Mouse (Mus musculus) kidney, embryonic 15.5 days (tissue): ENCODE measurements around the gene Zfp777. TPM values are rescaled to one million over a fixed set of nuclear protein-coding genes. Genes with fewer than 3 reads are reported as not detected.

ENCODE experiments used
- ATAC-seq: fragments of 200-750 bp; cut with Nextera tagmentation; replicated peaks from 2 replicates; pipeline ENCODE4 v1.8.0; 2017; ENCODE audit warnings: moderate TSS enrichment; ENCODE audit not compliant: low FRiP score
- H3K27ac ChIP-seq: fragments of 300-500 bp; sonication (generic); 2 replicates; pipeline ENCODE4 v1.5.1; 2015; ENCODE audit warnings: mild to moderate bottlenecking, inconsistent platforms
- H3K27me3 ChIP-seq: fragments of 300-500 bp; sonication (generic); 2 replicates; pipeline ENCODE4 v1.6.1; 2015; ENCODE audit warnings: inconsistent platforms
- H3K36me3 ChIP-seq: fragments of 300-500 bp; sonication (generic); 2 replicates; pipeline ENCODE4 v1.6.1; 2015; ENCODE audit warnings: inconsistent platforms
- H3K4me1 ChIP-seq: fragments of 300-500 bp; sonication (generic); 2 replicates; pipeline ENCODE4 v1.6.1; 2015; ENCODE audit warnings: inconsistent platforms
- H3K4me2 ChIP-seq: fragments of 300-500 bp; sonication (generic); 2 replicates; pipeline ENCODE4 v1.6.1; 2015; ENCODE audit warnings: moderate library complexity, mild to moderate bottlenecking, inconsistent platforms
- H3K4me3 ChIP-seq: fragments of 300-500 bp; sonication (generic); replicated peaks from 2 replicates; pipeline ENCODE4 v1.5.1; 2015; ENCODE audit warnings: mild to moderate bottlenecking, inconsistent platforms
- H3K9ac ChIP-seq: fragments of 300-500 bp; sonication (generic); 2 replicates; pipeline ENCODE4 v1.6.1; 2015; ENCODE audit warnings: mild to moderate bottlenecking, inconsistent platforms
- H3K9me3 ChIP-seq: fragments of 300-500 bp; sonication (generic); replicated peaks from 2 replicates; pipeline ENCODE4 v1.6.1; 2016; ENCODE audit warnings: inconsistent platforms
- WGBS: fragments of 180-500 bp; shearing (Covaris S2); methylation state at CpG from one replicate; pipeline ENCODE4 v1.1.7; 2015; ENCODE audit warnings: mixed read lengths; 5-methylcytosine and 5-hydroxymethylcytosine counted together
- polyA plus RNA-seq: library from polyadenylated mRNA; unstranded; fragments of >200 nt; fragmentation: Nextera tagmentation; extraction: Ambion mirVana; gene quantifications from 2 replicates; pipeline ENCODE4 v1.2.1, GENCODE M21; 2015

Zfp777 gene
- 8.9 and 9.8 TPM in 2 replicates for polyA plus RNA-seq

DNA sequence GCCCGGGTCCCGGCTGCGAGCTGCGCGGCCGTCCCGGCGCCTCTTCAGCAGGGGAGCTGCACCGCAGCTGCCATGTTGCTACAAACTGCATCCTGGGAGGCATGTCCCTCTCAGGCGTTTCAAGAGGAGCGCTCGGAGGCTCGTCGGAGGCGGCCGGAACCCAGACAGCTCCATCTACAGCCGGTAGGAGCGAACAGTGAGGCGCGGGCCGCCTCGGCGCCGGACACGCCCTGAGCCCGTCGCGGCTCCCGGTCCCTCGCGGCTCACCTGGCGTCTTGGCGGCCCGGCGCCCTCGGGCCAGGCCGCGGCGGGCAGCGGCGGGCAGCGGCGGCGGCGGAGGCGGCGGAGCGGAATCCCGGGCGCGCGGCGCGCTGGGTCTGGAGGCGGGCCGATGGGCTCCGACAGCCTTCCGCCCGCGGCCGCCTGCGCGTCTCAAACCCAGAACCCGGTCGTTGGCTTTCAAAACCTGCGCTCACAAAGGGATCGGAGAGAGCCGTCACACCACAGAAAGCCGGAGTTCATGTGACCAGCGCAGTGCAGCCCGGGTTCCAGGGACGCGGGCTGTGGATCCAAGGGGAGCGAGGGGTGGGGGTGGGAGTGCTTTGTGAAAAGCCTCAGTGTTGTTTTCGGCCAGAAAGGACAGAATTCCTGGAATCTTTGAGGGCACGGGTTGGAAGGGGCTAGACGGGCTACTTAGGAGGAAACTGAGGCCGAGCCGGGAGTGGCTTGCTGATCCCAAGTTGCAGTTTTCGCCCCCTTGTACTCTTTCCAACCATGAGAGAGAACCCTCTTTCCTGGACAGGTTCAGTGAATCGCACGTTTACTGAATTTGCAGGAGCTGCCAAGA is at the start of gene Zfp777:
TSS of gene Zfp777 (minus strand) at position 486 of the 847 bp plus-strand sequence.
- peaks cover 29% of the 10 kb centered on the region for H3K4me1 ChIP-seq
- H3K36me3 ChIP-seq: peaks cover 17% of the 10 kb centered on the region
- peak; percentile 92 for ATAC-seq
- H3K27ac ChIP-seq: peak within 1 kb of the TSS; percentile 93
- no peaks in the 10 kb centered on the region for H3K27me3 ChIP-seq
- H3K9ac ChIP-seq: peak within 1 kb of the TSS; percentile 85
- H3K9me3 ChIP-seq: no peaks in the 10 kb centered on the region
- under 1% methylated on average over 82 of the region's 82 CpGs for WGBS
- H3K4me2 ChIP-seq: peak within 1 kb of the TSS; percentile 91
- peak within 1 kb of the TSS; percentile 69 for H3K4me3 ChIP-seq

DNA sequence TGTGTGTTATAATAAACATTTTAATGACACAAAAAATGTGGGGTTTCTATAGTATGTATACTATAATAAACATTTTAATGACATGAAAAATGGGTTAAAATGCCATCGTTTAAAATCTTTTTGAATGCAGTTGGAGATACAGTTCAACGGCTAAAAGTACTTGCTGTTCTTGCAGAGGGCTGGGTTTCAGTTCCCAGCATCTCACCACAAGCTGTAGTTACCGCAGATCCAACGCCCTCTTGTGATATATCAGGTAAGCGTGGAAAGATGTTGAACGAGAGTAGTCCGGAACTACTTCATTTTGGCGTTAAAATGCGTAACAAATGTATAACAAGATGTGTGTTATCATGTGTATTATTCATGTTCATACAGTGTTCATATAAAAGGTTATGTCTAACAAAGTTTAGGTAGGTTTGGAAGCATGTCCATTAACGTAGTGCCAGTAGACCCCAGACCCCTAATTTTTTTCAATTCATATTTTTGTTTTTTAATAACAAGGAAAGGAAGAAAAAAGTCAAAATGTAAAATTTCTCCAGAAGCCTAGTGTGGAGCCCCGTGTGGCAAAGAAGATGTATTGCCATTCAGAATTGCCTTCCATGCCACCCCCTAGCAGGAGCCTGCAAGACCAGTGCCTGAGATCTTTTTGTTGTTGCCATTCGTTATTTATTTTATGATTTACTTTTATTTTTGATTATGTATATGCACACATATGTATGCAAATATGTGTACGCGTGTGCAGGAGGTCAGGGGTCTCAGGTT is 38.4 kb upstream of the Zfp777 start:
- H3K4me1 ChIP-seq: peaks cover 16% of the 10 kb centered on the region
- peaks cover 22% of the 10 kb centered on the region for H3K36me3 ChIP-seq
- no peaks in the 10 kb centered on the region for H3K27me3 ChIP-seq
- no peak for ATAC-seq
- WGBS: 41% methylated on average over 14 of the region's 14 CpGs
- no peak overlapping the region for H3K27ac ChIP-seq
- peak overlapping the region; percentile 77 for H3K4me2 ChIP-seq
- peak overlapping the region; percentile 90 for H3K4me3 ChIP-seq
- H3K9me3 ChIP-seq: no peaks in the 10 kb centered on the region
- H3K9ac ChIP-seq: no peak overlapping the region

DNA sequence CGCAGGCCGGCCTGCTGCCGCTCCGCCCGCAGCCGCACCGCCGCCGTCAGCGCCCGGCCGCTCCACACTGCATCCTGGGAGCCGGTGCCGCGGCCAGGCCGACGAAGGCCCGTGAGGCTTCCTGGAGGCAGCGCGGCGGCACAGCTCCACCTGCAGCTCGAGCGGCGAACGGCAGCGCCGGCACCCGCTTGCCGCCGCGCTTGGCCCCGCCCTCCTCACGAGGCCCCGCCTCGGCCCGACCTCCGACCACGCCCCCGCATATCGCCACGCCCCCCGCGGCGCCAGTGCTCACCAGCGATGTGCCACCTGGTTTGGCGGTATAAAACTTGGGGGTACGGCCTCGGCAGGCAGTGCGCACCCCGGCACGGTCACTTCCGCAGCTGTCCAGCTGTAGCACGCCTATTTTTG is 37.8 kb upstream of the Zfp777 start, which contains the start of gene Zfp746:
TSS of gene Zfp746 (minus strand) at position 123 of the 408 bp plus-strand sequence.
- peak within 1 kb of the TSS; percentile 90 for H3K27ac ChIP-seq
- WGBS: under 1% methylated on average over 49 of the region's 53 CpGs
- peaks cover 16% of the 10 kb centered on the region for H3K4me1 ChIP-seq
- no peaks in the 10 kb centered on the region for H3K27me3 ChIP-seq
- peak within 1 kb of the TSS; percentile 92 for H3K9ac ChIP-seq
- peak; percentile 93 for ATAC-seq
- no peaks in the 10 kb centered on the region for H3K9me3 ChIP-seq
- peaks cover 28% of the 10 kb centered on the region for H3K36me3 ChIP-seq
- peak within 1 kb of the TSS; percentile 90 for H3K4me3 ChIP-seq
- peak within 1 kb of the TSS; percentile 77 for H3K4me2 ChIP-seq

DNA sequence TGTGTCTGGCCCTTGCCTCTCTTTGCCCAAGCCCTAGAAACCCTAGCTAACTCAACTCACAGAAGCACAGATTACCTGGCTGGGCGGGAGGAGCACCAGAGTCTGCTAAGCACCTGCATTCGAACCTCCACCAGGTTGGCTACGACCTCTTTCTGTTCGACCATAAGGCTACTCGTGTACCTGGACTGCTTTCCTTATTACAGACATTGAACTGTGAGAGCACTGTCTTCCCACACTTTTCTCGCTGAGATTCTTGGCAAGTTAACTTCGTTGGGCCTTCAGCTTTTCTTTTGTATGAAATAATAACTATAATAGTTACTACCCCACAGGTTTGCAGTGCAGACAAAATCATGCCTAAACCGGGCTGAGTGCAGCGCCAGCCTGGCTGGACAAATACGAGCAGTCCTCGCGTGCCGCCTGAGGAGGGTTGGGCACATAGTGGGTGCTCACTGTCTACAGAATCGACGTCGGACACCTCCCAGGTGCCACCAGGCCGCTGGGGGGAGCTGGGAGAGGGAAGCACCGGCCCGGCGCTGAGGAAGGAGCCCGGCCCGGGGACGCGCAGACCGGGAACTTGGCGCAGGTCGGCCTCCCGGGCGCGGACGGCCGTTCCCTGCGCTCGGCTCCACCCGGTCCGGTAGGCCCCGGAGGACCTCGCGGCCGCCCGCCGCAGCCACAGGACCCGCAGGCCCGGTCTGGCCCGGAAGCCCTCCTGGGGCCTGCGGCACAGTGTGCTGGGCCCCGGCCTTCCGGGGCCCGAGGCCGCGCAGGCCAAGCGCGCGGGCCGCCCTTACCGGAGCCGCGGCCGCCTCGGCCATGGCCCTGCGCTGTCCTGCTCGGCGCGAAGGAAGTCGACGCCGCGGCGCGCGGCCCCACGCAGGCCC is 37.1 kb upstream of the Zfp777 start:
- peak; percentile 94 for ATAC-seq
- Histone ChIP-seq H3K4me3 (peak overlapping the region; percentile 90), H3K4me1 (peaks cover 16% of the 10 kb centered on the region), H3K27ac (peak overlapping the region; percentile 90), H3K4me2 (peak overlapping the region; percentile 77), H3K27me3 (no peaks in the 10 kb centered on the region), H3K36me3 (peaks cover 35% of the 10 kb centered on the region), H3K9me3 (no peaks in the 10 kb centered on the region), H3K9ac (peak overlapping the region; percentile 92)
- WGBS: 1% methylated on average over 66 of the region's 72 CpGs

DNA sequence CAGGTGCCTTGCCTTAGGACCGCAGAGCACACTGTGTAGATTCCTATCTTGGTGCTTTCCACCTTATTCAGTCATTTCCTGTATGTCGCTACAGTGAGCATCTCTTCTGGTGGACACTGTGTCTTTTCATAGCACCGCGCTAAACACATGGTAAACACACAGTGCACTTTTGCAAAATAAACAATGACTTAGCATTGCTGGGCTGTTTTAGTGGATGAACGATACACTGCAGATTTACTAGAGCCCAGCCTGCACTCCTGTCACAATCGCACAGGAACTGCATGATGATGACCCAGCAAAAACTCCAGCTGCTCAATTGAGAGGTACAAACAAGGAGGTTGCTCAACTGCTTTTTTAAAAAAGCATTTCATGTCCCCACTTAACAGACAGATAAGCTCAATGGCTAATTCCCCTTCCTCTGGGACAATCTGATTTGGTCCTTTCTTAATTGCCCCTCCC is 35.1 kb upstream of the Zfp777 start:
- H3K4me3 ChIP-seq: no peak overlapping the region
- no peak overlapping the region for H3K27ac ChIP-seq
- H3K4me1 ChIP-seq: peaks cover 16% of the 10 kb centered on the region
- WGBS: 86% methylated on average over 6 of the region's 6 CpGs
- H3K9ac ChIP-seq: no peak overlapping the region
- H3K4me2 ChIP-seq: no peak overlapping the region
- no peak for ATAC-seq
- no peaks in the 10 kb centered on the region for H3K9me3 ChIP-seq
- peaks cover 55% of the 10 kb centered on the region for H3K36me3 ChIP-seq
- H3K27me3 ChIP-seq: no peaks in the 10 kb centered on the region

DNA sequence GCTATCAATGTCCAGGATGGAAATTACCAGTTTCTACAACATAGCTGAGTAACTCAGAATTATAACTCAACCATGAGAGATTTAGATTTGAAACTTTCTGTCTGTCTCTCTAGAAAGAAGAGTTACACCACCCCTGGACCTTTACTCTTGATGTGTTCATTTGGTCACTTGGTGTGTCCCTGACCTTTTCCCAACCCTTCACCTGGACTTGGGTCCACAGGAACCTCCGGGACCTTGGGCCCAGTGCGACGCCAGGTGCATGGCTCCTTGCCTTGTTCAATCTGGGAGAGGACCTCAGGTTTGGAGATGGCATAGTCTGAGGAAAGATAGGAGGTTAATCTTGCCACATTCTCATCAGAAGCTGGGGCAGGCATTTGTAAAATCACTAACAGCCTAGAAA is 33.2 kb upstream of the Zfp777 start:
- Histone ChIP-seq H3K27me3 (no peaks in the 10 kb centered on the region), H3K36me3 (peaks cover 74% of the 10 kb centered on the region), H3K9ac (no peak overlapping the region), H3K4me3 (no peak overlapping the region), H3K4me1 (peaks cover 16% of the 10 kb centered on the region), H3K9me3 (no peaks in the 10 kb centered on the region), H3K4me2 (no peak overlapping the region), H3K27ac (no peak overlapping the region)
- 99% methylated on average over 3 of the region's 3 CpGs for WGBS
- ATAC-seq: no peak

DNA sequence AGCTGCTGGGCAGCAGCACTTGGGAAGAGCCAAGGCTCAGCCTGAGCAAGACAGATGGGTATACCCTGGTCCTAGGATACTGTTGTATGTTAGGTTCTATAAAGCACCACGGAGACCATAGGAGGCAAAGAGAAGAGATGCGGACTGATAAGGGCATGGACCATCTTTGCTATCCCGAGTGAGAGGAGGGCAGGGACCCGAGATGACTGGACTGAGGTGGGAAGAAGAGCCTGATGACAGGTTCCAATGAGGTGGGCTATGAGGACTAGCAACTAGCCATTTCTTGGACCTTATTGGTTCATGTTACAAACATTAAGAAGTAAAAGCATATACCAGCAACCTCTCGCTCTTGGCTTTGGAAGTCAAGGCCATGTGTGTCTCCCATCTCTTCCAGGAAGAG is 32.3 kb upstream of the Zfp777 start:
- H3K9me3 ChIP-seq: no peaks in the 10 kb centered on the region
- peaks cover 82% of the 10 kb centered on the region for H3K36me3 ChIP-seq
- H3K27ac ChIP-seq: no peak overlapping the region
- peaks cover 14% of the 10 kb centered on the region for H3K4me1 ChIP-seq
- H3K4me2 ChIP-seq: no peak overlapping the region
- 96% methylated on average over 5 of the region's 5 CpGs for WGBS
- ATAC-seq: no peak
- no peak overlapping the region for H3K4me3 ChIP-seq
- H3K9ac ChIP-seq: no peak overlapping the region
- no peaks in the 10 kb centered on the region for H3K27me3 ChIP-seq

DNA sequence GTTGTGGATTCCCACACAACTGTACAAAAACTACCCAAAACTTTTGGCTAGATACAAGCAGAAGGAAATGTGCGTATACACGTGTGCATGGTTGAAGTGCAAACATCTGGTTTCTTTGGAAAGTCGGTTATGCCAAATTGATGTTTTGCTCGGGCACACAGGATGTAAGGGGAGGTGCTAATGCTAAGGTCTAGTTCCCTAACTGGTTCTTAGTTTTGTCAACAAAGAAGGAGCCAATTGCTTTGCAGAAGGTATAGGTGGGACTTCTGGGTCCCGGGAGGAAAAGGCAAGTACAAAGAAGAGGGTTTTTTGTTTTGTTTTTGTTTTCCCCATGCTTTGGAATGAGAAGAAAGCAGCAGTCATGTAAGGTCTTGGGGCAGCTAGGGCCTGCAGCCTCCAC is 24.6 kb upstream of the Zfp777 start:
- Histone ChIP-seq H3K27ac (no peak overlapping the region), H3K9me3 (no peaks in the 10 kb centered on the region), H3K4me3 (no peak overlapping the region), H3K36me3 (peaks cover 85% of the 10 kb centered on the region), H3K9ac (no peak overlapping the region), H3K4me2 (no peak overlapping the region), H3K27me3 (no peaks in the 10 kb centered on the region), H3K4me1 (no peaks in the 10 kb centered on the region)
- no peak for ATAC-seq
- WGBS: 79% methylated on average over 5 of the region's 5 CpGs

DNA sequence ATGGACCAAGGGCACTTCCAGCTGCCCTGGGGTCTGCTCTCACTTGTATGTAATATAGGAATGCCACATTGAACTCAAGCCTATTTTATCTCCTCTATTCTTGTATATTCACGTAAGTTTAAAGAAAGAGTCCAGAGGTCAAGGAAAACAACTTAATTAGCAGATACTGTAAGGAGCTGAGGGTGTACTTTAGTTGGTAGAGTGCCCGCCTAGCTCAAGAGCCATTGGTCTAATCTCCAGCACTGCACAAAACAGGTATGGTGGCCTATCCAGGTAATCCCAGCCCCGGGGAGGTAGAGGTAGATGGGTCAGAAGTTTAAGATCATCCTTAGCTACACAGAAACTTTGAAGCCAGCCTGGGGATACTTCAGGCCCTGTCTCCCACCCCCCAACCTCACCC is 18.8 kb upstream of the Zfp777 start:
- WGBS: 88% methylated on average over 3 of the region's 3 CpGs

DNA sequence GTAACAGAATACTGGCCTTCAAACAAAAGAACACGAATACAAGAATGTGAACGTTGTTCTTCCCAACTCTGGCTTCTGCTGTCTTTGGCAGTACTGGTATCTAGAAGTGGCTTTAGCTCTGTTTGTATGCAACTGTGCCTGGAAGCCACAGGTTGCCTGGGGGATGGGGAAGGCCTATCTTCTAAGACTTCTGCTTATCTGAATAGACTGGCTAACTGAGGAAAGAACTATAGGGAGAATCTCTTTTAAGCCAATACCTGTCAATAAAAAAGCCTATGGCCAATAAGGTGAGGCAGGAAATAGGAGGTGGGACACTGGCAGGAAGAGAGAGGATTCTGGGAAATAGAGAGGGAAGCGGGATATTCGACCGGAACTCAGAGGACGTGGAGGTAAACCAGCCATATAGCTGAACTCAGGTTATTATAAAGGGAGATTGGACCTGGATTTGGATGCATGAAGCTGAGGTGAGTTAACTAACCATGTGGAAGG is 16.9 kb upstream of the Zfp777 start:
- Histone ChIP-seq H3K9ac (no peak overlapping the region), H3K9me3 (no peaks in the 10 kb centered on the region), H3K27me3 (no peaks in the 10 kb centered on the region), H3K27ac (no peak overlapping the region), H3K4me2 (no peak overlapping the region), H3K36me3 (peaks cover 89% of the 10 kb centered on the region), H3K4me1 (no peaks in the 10 kb centered on the region), H3K4me3 (no peak overlapping the region)
- ATAC-seq: no peak
- 95% methylated on average over 6 of the region's 6 CpGs for WGBS

More for the DNA sequence above, 18.8 kb upstream of the Zfp777 start:
- H3K36me3 ChIP-seq: peaks cover 87% of the 10 kb centered on the region
- H3K27ac ChIP-seq: no peak overlapping the region
- no peaks in the 10 kb centered on the region for H3K4me1 ChIP-seq
- H3K4me2 ChIP-seq: no peak overlapping the region
- no peak overlapping the region for H3K4me3 ChIP-seq
- H3K27me3 ChIP-seq: no peaks in the 10 kb centered on the region
- H3K9me3 ChIP-seq: no peaks in the 10 kb centered on the region
- H3K9ac ChIP-seq: no peak overlapping the region
- no peak for ATAC-seq

DNA sequence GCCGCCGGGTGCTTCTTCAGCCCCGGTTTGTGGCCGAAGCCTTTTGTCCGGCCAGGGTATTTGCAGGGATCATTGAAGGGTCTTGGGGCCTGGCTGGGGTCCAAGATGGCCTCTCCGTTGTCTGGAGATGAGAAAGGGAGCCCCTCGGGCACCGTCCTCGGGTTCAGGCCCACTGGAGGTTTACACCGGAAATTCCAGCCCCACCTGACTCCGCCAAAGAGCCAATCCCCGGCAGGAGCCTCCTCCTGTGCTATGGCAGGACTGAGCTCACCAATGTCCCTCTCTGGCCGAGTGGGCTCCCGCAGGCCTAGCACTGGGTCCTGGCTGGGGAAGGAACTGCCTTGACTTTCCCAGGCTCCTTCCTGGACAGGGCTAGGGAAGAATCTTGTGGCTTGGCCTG is 15.7 kb upstream of the Zfp777 start:
- WGBS: 92% methylated on average over 14 of the region's 14 CpGs
- no peak overlapping the region for H3K4me2 ChIP-seq
- H3K36me3 ChIP-seq: peaks cover 84% of the 10 kb centered on the region
- H3K9ac ChIP-seq: no peak overlapping the region
- no peaks in the 10 kb centered on the region for H3K9me3 ChIP-seq
- no peak for ATAC-seq
- no peaks in the 10 kb centered on the region for H3K27me3 ChIP-seq
- no peak overlapping the region for H3K4me3 ChIP-seq
- no peaks in the 10 kb centered on the region for H3K4me1 ChIP-seq
- no peak overlapping the region for H3K27ac ChIP-seq
